Mouse (Mus musculus): Measurements from ENCODE around the gene Stim1.

The Stim1 gene

DNA sequence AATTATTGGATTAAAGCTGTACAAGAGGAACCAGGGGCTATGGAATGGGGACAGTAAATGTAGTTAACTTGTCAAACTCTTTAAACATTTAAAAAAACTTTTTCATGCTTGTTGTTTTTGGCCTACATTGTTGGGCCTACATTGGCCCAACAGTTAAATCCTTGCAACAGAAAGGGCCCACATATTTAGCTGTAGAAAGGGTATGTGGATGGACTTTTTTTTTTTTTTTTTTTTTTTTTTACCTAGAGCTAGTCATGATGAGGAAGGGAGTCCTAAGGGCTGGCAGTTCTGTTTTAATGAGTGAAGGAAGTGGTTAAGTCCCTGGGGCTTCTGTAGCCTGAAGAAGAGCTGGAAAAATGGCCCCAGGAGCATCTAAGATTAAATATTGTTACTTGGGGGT is 42.7 kb downstream of the Stim1 start:
- no peak for DNase-seq (ENCODE audit: low spot score)

DNA sequence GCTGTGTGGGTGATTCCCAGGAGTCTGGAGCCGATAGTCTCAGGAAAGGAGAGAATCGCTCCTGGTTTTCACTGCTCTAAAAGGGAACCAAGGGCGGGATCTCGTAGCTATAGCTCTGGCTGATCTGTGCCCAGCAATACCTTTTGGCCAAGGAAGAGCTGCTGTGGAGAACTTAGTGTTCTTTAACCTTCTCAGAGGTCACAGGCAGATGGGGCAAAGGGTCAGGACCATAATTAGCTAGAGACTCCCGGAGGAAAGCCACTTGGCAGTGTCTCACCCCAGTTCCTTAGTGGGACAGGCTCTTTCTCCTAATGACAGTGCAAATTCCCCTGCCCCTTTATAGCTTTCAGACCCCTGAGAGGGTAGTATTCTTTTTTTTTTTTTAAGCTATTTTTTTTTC is 43.2 kb downstream of the Stim1 start:
- no peak for DNase-seq (ENCODE audit: low spot score)

DNA sequence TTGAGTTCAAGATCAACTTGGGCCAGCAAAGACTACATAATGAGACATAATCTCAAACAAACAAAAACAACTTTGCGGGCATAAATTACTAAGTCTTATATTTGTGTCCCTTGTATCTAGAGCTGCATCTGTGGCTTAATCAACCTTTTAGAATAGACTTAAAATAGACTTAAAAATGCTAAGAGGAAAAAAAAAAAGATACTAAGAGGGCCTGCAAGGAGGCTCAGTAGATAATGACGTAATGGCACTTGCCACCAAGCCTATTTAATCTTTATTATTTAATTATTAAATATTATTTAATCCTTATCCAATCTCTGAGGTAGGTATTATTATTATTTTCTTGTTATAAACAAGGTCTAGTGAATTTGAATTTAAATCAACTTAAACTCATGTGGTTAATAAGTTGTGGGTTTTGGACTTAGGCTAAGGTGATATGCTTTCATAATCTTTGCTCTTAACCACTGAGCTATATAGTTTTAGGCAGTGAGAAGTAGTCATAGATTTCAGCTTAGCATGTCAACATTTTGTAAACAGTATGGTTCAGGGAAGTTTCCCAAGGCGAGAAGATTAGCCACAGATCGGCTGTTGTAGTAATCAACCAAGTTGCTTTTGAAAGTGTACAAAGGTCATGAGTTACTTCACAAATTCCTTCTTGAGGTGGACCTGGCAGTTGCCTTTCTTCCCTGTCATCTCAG is 45.4 kb downstream of the Stim1 start:
- no peak for DNase-seq (ENCODE audit: low spot score)

DNA sequence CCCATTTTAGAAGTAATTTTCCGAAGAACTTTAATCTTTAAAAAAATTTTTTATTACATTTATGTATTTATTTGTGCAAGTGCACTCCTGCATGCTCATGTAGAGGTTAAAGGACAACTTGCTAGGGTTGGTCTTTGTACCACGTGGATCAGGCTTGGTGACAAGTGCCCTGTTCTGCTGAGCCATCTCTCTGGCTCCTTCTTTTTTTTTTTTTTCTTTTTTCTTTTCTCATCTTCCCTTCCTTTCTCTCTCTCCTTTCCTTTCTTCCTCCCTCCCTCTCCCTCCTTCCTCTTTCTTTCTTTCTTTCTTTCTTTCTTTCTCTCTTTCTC is 45.9 kb downstream of the Stim1 start:
- no peak for DNase-seq (ENCODE audit: low spot score)

DNA sequence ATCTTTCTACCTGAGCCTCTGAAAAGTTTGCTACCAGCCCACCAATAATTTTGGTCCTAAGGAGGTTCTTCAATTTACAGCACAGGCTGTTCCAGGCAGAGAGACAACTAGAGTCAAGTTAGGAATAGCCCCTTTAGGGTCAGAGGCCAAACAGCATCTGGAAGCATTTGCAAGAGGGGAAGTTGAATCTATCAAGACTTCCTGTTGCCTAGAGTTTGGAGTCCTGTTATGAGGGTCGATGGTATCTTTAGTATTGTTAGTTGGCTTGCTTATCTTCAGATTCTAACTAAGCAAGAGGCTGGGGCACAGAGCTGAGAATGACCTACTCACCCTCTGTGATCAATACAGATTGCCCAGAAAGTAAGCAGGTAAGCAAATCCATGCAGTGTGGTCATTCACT is 46.5 kb downstream of the Stim1 start:
- DNase-seq (ENCODE audit: low spot score), result no peak

DNA sequence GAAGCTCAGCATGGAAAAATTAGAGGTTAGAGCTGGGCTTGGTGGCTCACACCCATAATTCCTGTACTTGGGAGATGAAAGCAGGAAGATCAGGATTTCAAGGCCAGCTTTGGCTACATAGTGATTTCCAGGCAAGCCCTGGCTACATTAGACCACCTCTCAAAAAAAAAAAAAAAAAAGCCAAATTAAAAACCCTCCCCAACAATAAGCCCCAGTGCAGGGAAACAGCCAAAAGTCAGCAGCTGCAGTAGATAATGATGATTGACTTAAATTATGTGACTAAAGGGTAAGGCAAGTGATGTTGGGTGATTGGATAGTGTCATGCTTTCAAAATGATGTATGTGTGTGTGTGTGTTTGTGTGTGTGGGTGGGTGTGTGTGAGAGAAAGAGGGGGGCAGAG is 47.3 kb downstream of the Stim1 start:
- no peak for DNase-seq (ENCODE audit: low spot score)

DNA sequence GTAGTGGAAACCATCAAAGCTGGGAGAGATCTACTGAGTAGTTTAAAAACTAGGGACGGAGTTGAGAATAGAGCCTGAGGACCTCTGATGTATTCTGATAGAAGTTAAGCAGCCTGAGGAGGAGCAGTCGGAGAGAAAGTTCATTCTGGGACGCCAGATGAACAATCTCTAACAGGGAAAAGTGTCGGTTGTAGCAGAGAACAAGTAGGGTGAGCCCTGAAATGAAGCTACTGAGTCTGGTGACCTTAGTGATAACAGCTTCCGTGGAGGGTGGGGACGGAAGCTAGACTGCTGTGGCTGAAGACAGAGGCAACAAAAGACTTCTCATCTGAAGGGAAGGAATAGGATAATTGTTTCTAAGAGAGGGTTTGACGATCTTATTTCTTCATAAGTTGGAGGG is 47.8 kb downstream of the Stim1 start:
- DNase-seq (ENCODE audit: low spot score), result no peak

DNA sequence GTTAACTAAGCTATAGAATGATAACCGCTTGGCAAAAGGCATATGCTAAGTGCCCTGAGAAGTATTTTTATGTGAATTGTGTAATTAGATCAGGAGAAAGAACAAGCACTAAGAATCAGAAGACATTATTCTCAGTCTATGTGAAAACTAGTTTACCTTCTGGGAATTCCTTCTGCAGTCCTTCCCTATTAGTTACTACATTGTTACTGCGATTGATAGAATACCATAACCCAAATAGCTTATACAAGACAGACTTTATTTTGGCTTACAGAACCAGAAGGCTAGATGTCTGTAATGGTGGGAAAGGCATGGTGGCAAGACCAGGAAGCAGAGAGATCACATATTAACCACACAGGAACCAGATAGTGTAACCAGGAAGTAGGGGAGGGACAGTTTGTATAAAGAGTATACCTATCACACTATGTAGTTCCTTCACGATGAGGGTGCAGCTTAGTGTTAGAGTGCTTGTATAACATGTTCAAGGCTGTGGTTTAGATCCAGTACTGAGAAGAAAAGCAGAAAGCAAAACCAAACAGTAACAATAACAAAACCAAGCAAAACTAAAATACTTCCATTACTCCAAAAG is 50.1 kb downstream of the Stim1 start:
- no peak for DNase-seq (ENCODE audit: low spot score)

DNA sequence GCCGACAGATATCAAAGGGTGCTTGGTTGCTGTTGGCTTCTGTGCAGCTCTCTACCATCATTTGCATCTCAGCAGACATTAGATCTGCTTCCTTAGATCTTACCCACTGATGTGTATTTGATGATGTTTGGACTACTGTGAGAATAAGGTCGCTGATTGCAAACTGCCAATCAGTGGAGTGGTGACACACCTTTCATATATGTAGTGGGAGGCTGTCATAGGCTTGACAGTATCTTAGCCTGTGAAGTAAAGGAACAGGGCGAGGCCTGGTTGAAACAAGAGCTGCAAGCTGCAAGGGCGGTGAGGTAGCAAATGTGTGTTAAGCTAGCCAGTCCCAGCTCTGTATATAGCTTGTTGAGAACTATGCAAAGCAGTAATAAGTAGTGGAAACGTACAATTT is 54.5 kb downstream of the Stim1 start:
- no peak for DNase-seq (ENCODE audit: low spot score)

DNA sequence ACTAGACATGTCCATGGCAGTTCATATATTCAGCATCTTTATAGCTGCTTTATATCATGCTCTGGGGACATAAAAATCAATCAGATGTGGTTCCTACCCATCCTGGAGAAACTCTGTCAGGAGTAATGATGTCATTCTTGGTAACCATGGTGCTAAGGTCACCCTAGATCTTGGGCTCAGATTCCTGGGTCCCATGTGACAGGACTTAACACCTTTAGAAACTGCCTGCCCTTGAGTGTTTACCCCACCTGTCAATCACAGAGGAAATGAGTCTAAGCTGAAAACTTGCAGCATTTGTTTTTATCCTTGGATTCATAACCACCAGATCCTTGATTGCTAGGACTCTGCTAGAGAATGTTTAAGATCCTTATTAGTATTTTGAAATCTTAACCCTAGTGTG is 58.7 kb downstream of the Stim1 start:
- no peak for DNase-seq (ENCODE audit: low spot score)

DNA sequence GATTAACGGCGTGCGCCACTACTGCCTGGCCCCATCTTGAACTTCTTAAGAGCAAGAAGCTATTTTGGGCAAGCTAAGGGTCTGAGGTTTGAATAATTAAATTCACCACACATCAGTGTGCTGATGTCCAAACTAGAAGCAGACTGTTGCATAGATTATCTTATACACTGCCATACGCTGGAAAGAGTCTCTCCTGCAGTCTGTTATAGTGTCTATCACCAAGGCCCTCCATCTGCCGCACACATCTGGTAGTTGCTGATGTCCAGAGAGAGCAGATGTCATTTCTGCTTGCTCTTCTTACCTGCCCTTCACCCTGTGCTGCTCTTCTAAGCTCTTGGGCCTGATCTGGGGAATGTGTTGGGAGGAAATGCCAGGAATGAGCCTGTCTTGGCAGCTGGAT is 62.7 kb downstream of the Stim1 start:
- no peak for DNase-seq (ENCODE audit: low spot score)

DNA sequence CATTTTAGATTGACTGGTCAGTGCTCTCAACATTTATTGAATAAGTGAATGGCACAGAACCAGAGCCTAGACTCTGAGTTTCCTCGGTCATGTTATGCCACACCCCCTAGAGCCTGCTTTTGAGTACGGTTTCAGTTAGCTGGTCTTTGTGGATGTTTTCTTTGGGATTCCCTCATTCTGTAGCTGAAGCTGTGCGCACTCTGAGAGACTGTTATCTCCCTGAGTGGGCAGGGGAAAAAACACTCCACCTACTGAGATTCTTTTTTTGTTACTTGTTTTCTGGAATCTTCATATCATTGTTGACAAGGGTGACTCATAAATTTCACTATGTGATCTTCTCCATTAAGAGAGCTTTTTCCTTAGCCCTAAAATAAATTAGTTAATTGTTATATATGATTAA is 63.9 kb downstream of the Stim1 start:
- DNase-seq (ENCODE audit: low spot score), result no peak

DNA sequence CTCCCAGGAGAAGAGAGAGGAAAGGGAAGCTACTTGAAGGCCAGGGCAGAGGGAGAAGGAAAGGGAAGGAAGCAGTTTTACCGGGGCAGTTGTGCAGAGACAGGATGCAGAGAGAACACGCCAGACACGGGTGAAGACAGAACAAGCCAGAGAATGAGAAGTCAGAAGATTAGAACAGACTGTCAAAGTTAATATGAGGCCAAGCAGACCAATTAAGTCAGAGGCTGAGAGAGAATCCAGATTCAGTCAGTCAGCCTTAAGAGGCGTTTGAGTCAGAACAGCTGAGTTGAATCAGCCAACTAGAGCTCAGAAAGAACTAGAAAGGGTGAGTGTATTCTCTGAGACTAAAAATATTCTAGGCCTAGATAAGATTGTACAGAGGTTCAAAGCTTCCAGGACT is 66.1 kb downstream of the Stim1 start:
- DNase-seq (ENCODE audit: low spot score), result no peak

DNA sequence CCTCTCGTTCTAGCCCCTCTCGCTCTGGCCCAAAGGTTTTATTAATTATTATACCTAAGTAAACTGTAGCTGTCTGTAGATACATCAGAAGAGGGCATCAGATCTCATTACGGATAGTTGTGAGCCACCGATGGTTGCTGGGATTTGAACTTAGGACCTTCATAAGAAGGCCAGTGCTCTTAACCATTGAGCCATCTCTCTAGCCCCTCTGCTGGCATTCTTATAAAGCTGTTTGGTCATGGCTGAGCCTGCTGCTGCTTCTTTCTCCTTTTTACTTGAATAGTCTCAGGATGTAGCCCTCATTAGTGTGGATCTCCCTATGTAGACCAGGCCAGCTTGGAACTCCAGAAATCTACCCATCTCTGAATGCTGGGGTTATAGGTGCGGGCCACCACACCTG is 69.7 kb downstream of the Stim1 start:
- no peak for DNase-seq (ENCODE audit: low spot score)

DNA sequence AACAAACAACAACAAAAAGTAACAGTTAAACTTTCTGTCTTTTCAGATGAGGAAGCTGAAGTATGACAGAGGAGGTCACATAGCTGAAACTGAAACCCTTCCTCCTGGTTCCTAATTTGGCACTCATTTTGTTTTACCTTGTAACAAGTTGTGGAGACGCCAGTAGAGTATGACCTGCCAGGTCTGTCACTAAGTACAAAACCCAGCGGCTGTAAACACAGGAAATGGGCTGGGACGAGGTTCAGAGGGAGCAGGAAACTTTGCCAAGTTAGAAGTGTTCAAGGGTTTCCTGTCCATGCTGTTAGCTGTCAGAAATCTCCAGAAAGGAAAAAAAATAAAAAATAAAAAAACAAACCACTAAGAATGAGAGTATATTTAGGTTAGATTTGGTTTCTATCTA is 70.3 kb downstream of the Stim1 start:
- no peak for DNase-seq (ENCODE audit: low spot score)

DNA sequence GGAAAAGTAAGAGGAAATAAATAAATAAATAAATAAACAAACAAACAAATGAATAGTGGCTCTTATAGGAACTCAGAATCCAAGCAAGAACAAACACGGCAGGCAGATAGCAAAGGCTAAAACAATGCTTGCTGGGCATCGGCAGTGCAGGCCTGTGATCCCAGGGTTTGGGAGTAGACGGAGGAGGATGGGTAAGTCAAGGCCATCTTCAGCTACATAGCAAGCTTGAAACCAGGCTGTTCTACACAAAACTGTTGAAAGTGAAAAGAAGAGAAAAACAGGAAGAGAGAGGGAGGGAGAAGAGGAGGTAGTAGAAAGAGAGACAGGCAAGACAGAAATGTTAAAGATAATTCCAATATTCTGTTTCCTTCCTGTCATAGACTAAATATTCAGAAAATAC is 71.3 kb downstream of the Stim1 start:
- no peak for DNase-seq (ENCODE audit: low spot score)

DNA sequence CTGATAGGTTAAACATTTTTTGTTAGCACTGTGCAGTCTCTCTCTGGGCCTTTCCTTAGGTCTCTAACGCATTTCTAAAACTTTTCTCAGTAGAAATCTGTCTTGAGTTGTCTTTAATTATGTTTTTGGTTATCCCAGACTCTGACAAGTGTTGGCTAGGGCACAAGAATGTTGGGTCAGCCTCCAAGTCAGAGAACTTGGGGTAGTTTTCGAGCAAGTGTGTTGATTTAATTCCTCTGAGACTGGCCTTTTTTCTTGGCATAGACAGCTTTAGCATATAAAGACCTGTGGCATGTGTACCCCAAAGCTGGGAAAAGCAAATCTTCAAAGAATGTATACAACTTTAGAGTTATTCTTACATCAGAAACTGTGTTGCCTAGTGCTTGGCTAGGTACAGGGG is 78.3 kb downstream of the Stim1 start:
- no peak for DNase-seq (ENCODE audit: low spot score)

DNA sequence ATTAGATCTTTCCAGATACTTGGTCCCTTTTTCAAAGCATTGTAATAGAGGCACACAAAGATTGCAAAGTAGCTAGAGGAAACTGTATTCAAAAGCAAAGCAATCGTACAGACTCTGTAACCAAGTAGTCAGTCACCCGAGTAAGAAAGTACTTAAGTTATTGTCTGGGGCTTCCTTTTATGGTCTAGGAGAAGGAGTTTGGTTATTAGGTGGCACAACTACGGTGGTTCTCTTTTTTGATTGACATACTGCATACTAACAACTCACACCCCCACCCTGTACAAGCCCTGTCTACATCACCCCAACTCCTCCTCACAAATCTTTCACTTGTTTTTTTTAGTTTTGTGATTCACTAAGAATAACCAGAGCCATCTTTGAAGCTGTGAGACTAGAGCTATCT is 79.7 kb downstream of the Stim1 start:
- no peak for DNase-seq (ENCODE audit: low spot score)

DNA sequence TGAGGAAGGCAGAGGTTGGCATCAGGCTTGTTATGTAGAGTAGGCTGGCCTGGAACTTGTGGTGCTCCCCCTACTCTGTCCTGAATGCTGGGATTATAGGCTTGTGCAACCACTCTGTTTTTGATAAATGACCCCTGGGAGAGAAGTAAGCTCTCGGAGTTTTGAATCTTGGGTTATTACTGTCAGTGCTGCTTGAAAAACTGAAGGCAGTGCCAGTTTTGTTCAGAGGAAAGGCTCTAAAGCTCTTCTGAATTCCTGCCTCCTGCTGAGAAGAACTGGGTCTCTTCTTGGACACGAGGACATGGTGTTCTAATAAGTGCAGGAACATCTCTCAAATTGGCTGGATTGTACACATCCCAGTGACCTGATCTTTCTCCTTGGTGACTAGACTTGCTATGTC is 81.1 kb downstream of the Stim1 start:
- DNase-seq (ENCODE audit: low spot score), result no peak

DNA sequence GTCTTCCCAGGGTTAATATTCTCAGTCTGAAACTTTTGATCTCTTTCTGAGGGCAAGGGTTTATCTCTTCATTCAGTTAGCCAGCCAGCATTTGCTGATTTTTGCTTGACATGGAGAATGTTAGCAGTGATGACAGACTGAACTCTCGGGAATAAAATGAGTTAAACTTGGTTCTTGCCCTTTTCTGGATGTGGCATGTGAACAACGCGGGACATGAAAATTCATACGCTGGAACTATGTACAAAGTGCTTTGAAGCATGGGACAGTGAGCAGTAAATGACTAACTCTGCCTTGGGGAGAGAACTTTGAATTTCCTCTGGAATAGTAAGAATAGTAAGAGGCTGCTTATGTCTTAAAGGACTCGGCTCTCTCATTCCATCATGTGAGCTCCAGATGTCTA is 81.6 kb downstream of the Stim1 start:
- DNase-seq (ENCODE audit: low spot score), result no peak

DNA sequence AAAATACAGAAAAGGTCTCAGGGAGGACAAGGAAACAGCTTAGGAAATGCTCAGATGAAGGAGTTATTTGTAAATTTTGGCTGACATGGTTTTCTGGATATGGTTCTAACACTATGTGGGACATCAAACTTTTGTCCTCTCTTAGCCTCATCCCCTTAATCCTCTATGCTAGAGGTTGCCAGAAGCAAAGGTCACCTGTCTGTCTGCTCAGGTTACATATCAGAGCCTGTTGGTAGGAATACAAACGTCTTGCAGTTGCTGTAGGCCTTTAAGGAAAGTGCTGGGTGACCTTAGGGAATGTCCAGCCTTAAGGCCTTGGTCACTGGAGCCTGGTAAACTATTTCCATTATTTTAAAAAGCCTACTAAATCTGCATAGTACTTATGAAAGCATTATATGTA is 85.8 kb downstream of the Stim1 start:
- DNase-seq (ENCODE audit: low spot score), result no peak

DNA sequence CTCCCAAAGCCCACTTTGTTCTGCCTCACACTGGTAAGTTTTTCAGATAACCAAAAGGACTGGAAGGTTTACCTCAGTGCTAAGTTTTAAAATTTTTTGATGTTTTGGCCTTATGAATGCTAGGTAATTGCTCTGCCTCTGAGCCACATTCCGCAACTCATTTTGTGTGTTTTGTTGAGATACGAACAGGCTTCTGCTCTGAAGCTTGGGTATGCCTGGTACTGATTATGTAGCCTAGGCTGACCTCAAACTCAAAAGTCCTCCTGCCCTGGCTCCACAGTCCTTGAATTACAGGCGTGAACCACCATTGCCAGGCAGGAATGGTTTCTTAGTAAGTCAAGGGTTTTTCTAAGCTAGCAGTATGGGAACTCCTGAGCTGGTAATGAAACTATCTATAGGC is 90.5 kb downstream of the Stim1 start:
- no peak for DNase-seq (ENCODE audit: low spot score)

DNA sequence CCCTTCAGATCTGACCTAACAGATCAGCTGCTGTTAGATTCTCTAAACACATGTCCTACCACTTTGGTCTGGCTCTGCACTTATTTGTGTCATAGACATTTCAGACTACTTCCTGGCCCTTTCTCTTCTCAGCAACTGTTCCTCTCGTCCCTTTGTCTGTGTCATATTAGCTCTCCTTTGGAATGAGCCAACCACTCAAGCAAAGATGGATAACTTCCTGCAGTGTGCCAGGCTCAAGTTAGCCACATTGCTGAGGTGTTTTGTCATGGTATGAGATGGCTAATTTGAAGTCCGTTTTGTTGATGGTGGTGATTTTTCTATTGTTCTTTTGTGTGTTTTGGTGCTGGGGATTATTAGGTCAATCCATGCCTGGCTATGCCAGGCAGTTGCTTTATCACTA is 93.7 kb downstream of the Stim1 start:
- no peak for DNase-seq (ENCODE audit: low spot score)

DNA sequence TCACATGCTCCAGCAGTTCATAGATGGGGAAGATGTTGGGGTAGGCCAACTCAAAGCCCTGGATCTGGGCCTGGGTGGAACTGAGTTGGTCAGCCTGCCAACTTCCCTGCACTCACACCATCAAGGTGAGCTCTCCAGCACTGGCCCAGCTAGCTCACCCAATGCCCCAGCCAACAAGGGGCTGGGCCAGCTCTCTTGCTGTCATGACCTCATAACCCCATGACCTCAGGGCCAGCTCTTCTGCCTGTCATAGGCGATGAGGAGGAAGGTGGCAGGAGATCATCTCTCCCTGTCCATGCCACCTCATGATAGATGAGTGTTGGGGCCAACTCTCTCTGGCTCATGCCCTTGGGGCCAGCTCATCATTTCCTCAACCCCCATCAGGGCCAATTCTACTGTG is 96.2 kb downstream of the Stim1 start:
- no peak for DNase-seq (ENCODE audit: low spot score)

DNA sequence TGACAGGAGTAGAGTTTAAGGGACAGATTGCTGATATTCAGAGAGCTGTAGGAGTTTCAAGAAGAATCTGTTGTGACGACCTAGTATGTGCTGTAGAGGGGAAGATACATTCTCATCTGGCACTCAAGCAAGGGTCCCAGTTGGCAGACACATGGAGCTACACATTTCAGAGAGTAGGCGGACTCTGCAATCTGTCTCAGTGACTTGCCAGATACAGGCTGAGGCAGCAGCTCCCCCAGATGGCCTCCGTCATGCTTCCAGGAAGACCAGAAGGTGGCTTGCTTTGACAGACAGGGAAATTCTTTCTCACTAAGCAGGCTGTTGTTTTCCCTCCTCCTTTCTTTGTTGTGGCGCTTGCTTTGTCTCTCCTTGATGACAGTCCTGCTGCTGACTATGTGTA is 102.1 kb downstream of the Stim1 start:
- no peak for DNase-seq (ENCODE audit: low spot score)

Data from ovary, postnatal 14 days (tissue).